Mouse (Mus musculus): ENCODE data around the gene Nipal1.

Gene Nipal1

GRCm38 (mm10) chr5:72665281-72665680, 17.7 kb downstream of the Nipal1 start:
- peak; percentile 75 for DNase-seq (ENCODE audit: low read depth)

GRCm38 (mm10) chr5:72666428-72666827, 18.8 kb downstream of the Nipal1 start:
- DNase-seq (ENCODE audit: low read depth), result no peak

GRCm38 (mm10) chr5:72668351-72668750, 20.8 kb downstream of the Nipal1 start:
- no peak for DNase-seq (ENCODE audit: low read depth)

DNA sequence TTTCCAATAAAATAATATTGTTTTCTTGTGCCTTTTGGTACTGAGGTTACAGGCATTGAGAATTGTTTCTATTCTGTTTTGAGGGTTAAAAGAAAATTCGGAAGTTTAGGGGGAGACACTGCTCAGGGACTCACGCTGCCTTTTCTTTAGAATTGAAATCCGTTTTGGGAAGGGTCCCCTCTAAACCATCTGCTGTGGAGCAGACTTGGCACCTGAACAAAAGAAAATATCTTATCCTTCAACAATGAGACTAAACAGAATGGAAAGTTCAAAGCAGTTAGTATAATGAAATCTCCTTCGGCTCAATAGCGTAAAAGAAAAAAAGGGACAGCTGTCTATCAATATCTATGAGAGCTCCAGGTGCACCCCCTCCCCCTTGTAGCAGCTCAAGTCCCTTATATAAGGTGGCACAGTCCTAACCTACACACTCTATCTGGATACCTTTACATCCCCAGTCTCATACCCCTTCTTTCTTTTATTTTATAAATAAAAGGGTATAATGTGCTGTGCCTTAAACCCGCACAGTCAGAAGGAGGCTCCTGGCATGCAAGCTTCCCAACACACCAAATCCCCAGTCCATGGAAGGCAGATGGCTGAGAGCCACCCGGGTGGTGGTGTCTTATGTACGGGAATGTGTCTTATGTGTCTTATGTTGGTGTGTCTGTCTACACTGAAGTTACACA, 23.6 kb downstream of the Nipal1 start:
- DNase-seq (ENCODE audit: low read depth), result no peak

GRCm38 (mm10) chr5:72674994-72675542, 27.5 kb downstream of the Nipal1 start:
- DNase-seq (ENCODE audit: low read depth), result no peak

- DNase-seq (ENCODE audit: low read depth), result no peak
Observed at GRCm38 (mm10) chr5:72681451-72681850, 33.9 kb downstream of the Nipal1 start.

DNA sequence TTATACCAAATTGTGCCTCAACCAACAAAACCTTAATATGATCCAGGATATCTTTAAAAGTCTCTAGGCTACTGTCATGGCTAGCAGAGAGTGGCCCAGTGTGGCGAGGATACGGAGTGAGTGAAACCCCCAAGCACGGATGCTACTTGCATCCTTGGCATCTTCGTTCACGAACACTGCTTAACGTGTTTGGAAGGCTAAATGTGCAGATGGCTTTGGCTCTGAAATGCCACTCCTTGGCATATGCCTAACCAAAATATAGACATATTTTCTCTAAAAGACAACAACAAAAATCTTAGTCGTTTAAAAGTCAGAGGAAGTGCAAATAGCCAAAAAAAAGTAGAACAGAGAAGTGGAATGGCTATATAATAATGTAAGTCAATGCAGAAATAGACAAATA, 42.0 kb downstream of the Nipal1 start:
- DNase-seq (ENCODE audit: low read depth), result no peak

DNA sequence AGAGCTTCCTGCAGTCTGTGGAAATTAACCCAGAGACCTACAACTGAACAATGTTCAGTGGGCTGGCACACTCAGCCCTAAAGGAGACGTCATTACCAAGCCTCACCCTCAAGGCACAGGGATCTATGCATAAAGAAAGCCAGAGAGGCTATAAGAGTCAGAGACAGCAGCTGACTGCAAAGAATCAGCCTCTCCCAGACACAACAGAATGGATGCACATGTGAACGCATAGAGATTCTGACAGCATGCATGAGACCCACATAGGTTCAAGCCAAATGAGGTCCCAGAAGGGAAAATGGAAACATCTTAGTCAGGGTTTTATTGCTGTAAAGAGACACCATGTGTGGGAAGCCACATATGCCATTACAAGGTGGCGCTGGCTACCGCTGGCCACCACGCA, 42.9 kb downstream of the Nipal1 start:
- no peak for DNase-seq (ENCODE audit: low read depth)

DNA sequence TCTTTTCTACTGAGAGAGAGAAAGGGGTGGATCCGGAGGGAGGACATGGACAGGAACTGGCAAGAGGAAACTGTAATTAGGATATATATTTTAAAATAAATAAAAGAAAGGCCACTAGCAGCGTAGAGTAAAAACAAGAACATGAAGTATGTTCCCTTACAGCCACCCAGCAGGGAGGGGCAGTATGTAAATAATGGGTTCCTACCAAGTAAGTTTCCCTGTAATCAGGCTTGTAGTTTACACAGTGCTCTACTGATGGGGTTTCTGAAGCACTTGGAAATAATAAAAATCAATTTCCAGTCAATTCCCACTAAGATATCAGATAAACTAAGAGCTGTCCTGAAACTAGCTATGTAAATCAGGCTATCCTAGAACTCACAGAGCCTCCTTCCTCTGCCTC, 47.1 kb downstream of the Nipal1 start:
- DNase-seq (ENCODE audit: low read depth), result no peak

- DNase-seq (ENCODE audit: low read depth), result no peak
Observed at GRCm38 (mm10) chr5:72696491-72696890, 48.9 kb downstream of the Nipal1 start.

DNA sequence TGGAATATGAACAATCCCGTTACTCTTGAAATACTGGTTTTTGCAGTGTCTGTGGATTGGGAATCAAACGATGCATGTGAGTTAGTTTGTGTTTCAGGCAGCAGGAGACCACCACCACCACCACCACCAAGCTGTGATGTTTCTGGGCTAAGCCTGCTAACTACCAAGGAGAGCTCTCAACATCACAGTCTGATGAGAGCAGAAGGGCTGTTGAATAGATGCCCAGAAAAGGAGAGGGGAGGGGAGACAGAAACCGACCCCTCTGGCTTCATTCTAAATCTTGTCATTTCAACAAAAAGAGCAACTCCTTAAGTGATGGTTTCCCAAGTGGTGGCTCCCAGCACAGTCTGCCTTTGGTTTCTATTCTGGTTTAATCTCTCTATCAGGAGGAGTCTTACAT, 50.7 kb downstream of the Nipal1 start:
- DNase-seq (ENCODE audit: low read depth), result no peak

GRCm38 (mm10) chr5:72698818-72699499, 51.4 kb downstream of the Nipal1 start:
- no peak for DNase-seq (ENCODE audit: low read depth)

DNA sequence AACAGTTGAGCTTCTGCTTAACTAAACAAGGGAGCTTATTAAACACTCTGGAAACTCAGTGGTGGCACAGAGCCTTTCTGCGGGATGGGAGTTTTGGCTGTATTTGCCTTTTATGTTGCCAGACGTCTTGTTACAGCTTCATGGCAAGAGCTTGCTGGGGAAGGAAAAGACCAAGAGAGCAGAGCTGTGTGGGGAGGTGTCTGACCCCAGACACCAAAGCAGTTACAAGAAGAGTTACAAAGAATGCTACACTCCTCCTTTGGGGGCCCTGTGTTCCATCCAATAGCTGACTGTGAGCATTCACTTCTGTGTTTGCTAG, 51.9 kb downstream of the Nipal1 start:
- DNase-seq (ENCODE audit: low read depth), result no peak

GRCm38 (mm10) chr5:72702202-72702601, 54.6 kb downstream of the Nipal1 start:
- no peak for DNase-seq (ENCODE audit: low read depth)

DNA sequence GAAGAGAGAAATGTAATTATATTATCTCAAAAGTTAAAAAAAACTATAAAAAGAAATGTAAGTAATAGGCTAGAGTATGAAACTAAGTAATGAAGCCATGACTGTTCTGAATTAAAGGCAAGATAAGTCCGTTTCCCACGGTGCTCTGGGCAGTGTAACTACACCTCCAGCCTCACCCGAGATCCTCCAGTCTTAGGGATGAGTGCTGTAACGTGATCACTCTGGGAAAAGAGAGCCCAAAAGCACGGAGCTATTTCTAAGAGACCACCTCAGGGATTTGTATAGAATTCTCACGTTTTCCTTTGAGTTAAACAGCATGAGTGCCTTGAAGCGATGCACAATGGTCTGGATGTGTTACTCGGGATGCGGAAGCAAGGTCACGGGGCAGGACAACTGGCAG, 58.5 kb downstream of the Nipal1 start:
- no peak for DNase-seq (ENCODE audit: low read depth)

DNA sequence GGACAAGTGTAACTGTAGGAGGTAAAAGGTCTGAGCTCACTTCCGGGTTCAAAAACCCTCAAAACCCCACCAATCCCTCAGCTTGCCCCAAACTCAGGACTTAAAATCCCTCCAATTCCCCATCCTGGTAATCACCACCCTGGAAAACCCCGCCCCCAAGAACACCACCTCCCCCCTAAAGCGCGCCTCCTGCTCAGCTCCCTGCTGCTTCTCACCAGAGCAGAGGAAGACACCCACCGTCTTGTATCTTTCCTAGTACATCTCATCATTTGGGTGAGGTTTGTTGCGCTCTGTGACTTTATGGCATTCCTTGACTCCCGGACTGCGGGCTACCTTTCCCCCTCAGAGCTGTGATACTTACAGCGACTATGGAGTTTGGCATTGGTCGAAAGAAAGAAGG, 59.1 kb downstream of the Nipal1 start:
- DNase-seq (ENCODE audit: low read depth), result no peak

DNA sequence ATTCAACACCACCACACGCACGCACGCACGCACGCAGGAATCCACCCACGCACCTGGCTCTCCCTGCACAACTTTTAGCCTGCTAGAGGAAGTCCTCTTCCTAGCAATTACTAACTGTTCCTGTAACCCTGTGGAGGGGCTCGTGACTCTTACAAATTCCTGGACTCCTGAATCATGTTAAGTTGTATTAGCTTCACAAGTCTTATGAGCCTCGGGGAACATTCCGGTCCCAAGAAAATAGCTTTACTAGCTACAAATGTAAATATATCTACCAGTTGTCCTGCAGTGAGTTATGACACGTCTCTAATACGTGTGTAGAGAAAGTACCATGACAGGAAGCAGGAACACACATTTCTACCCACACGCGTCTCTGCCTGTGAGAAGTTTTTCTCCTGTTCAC, 61.9 kb downstream of the Nipal1 start:
- no peak for DNase-seq (ENCODE audit: low read depth)

DNA sequence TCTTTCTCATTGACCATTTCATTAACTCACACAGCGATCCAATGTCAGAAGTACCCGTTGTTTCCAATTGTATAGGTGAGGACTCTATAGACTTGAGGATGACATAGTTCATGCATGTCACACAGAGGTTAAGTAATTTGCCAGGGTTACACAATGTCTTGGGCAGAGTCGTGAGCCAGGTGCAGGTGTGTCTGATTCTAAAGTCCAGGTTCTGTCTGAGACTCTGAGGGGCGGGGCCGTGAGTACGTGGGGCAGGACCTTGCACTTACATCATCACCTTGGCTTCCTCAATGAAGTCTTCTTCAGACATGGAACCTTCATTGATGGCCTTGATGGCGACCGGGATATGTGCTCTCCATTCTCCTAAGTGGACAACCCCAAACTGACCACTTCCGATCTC, 62.4 kb downstream of the Nipal1 start:
- no peak for DNase-seq (ENCODE audit: low read depth)

- DNase-seq (ENCODE audit: low read depth), result peak; percentile 82
Observed at GRCm38 (mm10) chr5:72710572-72711278, 63.1 kb downstream of the Nipal1 start.

GRCm38 (mm10) chr5:72720587-72720986, 73.0 kb downstream of the Nipal1 start:
- DNase-seq (ENCODE audit: low read depth), result no peak

Data from 416B (cell line).